Mouse (Mus musculus) kidney, adult 2 months (tissue): ENCODE data around the gene Pnpla7.

Experiments
- CTCF ChIP-seq: fragments of 200-500 bp; conservative IDR thresholded peaks from 2 replicates; pipeline ENCODE4 v1.5.1; 2011; ENCODE audit warnings: low read depth, mild to moderate bottlenecking, control low read depth, low read length, moderate library complexity, mixed read lengths; ENCODE audit not compliant: insufficient read depth, insufficient read length
- POLR2A ChIP-seq: fragments of 200-500 bp; IDR thresholded peaks from one replicate; pipeline ENCODE4 v1.6.1; 2011; ENCODE audit warnings: low read depth, low read length, control low read depth

DNA sequence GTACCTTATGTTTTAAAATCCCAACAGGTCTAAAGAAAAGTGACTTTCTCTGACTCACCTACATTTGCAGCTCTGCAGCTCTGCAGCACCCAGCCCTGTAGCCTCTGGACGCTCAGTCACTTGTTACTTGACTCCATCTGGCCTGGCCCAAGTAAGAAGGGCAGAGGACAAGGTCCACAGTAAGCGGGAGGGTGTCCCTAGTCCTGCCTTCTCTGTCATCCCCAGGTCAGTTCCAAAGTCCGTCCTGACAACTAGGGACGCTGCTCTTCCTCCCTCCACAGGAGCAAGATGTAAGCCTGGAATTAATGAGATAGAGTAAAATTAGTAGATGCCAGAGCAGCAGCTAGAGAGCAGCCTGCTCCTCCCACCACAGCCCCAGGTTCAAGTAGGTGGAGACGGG is 104.2 kb downstream of the Pnpla7 start, which contains the start of gene Entpd8:
- TF ChIP-seq POLR2A = peak; percentile 51
- TF ChIP-seq CTCF = no peak
